Mouse (Mus musculus) gastrocnemius, adult 18-20 months (tissue): ENCODE results near the gene Hmx1. TPM values are rescaled to one million over a fixed set of nuclear protein-coding genes. Genes with fewer than 3 reads are reported as not detected.

Source experiments
- DNase-seq: peaks from one replicate; pipeline ENCODE4 v3.0.0; 2021; ENCODE audit warnings: low spot score
- total RNA-seq, 2 experiments: library from RNA; stranded (reverse); gene quantifications; 2 replicates each; pipeline ENCODE4 v1.2.3; 2021

Hmx1 gene
- total RNA-seq, 2 experiments from 2014 or later = not detected

- DNase-seq = no peak
Measured at GRCm38 (mm10) chr5:35397642-35398309, 8.9 kb downstream of the Hmx1 start.

DNA sequence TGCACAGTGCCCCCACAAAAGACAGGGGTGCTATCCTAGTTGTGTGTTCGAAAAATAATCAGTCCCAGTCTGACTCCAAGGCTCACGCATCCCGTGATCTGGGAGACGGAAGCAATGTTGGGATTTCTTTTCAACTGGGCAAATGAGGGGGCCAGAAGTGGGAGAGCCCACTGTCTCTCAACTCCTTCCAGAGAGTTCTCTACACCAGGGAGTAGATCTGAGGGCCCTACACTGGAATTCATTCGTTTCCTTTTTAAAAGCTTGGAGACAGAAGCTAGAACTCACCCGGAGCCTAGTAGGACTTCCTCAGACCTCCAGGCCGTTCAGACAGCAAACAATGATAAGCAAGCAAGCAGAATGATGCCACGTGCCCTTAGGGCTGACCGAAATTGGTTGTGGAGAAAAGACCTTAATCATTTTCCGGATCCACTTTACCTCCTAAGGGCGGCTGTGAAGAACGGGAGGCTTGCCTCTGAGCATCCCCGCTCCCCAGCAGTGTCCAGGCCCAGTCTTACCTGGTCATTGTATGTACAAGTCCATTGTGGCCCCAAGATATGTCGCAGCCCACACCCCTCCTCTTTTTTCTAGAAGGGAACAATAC, 9.5 kb downstream of the Hmx1 start:
- no peak for DNase-seq

- no peak for DNase-seq
Measured at GRCm38 (mm10) chr5:35399061-35399460, 10.2 kb downstream of the Hmx1 start.

DNA sequence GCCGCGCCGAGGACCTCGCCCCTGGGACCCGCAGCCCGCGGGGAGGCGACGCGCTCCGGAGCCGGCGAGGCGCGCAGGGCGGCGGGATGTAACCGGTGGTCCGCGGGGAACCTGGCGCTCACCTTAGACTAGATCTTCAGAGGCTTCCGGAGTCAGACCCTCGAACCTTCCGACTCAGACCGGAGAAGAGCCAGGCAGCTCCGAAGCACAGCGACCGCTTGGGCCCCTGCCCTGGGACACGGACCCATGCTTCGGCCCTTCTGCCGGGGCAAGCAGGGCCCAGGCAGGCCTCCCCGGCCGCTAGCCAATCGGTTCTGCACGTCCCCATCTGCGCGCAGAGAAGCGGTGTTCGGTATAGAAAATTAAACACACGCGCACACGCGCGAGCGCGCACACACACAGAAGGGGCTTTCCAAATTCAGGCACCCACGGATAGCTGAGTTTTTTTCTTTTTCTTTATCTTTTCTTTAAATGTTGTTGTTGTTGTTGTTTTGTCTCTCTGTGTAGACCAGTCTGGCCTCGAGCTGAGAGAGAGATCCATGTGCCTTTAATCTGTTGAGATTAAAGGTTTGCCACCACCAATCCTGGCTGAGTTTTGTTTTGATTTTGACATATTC, 10.9 kb downstream of the Hmx1 start:
- no peak for DNase-seq

GRCm38 (mm10) chr5:35401240-35401639, 12.3 kb downstream of the Hmx1 start:
- DNase-seq = no peak

DNA sequence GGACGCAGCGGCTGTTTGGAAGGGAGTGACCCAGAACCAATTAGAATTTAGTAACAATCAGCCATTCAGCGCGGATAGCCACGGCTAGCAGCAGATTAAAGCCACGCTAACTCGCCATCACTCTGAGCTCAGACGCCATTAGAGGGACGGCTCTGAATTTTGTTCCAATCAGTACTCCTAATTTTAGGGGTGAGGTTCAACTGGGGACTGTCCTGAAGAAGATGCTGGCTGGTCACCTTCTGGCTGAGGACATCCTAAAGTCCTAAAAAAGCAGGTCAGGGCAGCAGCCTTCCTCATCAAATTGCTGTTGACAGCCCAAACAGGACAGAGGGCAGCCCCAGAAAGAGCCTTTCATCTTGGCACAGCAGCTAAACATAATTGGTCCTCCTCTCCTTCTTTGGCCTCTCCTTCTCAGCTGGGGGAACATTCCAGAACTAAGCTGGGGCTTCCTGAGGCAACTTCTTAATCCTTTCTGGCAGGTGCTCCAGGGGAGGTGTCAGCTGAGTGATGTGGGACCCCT, 18.6 kb downstream of the Hmx1 start:
- no peak for DNase-seq

- DNase-seq = no peak
Measured at GRCm38 (mm10) chr5:35411028-35411427, 22.1 kb downstream of the Hmx1 start.

GRCm38 (mm10) chr5:35412833-35413232, 23.9 kb downstream of the Hmx1 start:
- DNase-seq = no peak

GRCm38 (mm10) chr5:35417707-35418106, 28.8 kb downstream of the Hmx1 start:
- DNase-seq = no peak

- DNase-seq = no peak
Measured at GRCm38 (mm10) chr5:35421622-35422021, 32.7 kb downstream of the Hmx1 start.

DNA sequence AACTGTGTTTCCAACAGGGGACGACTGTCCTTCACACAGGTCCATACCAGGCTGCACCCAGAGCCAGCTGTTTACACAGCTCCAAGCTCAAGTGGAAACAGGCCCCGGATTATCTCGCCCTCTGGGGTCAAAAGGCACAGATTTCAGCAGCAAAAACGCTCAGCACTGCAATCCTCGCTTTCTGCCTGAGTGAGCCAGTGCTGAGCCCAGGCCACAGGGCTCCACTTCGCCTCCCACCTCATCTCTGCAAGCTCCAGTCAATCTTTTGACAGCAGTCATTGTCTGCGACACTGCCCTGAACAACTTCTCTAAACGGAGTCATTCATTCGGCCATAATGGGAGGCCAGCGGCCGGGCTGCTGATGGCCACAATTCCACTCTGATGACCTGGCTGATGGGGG, 36.3 kb downstream of the Hmx1 start:
- DNase-seq = no peak

GRCm38 (mm10) chr5:35427901-35428300, 39.0 kb downstream of the Hmx1 start:
- DNase-seq = no peak

GRCm38 (mm10) chr5:35428421-35428820, 39.5 kb downstream of the Hmx1 start:
- no peak for DNase-seq

GRCm38 (mm10) chr5:35432098-35432497, 43.2 kb downstream of the Hmx1 start:
- DNase-seq = no peak

- DNase-seq = no peak
Measured at GRCm38 (mm10) chr5:35434038-35434437, 45.1 kb downstream of the Hmx1 start.

GRCm38 (mm10) chr5:35434703-35435102, 45.8 kb downstream of the Hmx1 start:
- DNase-seq = no peak

- DNase-seq = no peak
Measured at GRCm38 (mm10) chr5:35438805-35439204, 49.9 kb downstream of the Hmx1 start.

- no peak for DNase-seq
Measured at GRCm38 (mm10) chr5:35440459-35440858, 51.6 kb downstream of the Hmx1 start.

GRCm38 (mm10) chr5:35441411-35441810, 52.5 kb downstream of the Hmx1 start:
- DNase-seq = no peak

DNA sequence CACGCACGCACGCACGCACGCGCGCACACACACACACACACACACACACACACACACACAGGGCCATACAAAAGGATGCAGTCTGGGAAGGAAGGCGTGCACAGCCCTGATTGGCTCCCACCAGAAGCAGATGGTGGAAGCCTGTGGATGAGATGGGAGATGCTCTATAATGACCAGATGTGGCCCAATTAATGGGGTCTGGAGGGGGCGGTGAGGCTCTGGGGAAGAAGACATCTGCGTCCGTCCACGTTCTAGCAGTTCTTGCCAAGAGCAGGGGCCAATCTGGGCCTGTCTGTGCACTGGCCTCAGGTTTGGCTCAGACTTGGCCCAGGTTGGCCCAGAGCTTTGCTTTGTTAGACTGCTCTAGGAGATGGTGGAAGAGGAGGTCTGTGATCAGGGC, 55.8 kb downstream of the Hmx1 start:
- no peak for DNase-seq

- DNase-seq = no peak
Measured at GRCm38 (mm10) chr5:35447656-35448443, 58.9 kb downstream of the Hmx1 start.
